Mouse (Mus musculus) embryonic facial prominence, embryonic 11.5 days (tissue): ENCODE data around the gene Mapk6. TPM values are rescaled to one million over a fixed set of nuclear protein-coding genes. Genes with fewer than 3 reads are reported as not detected.
"Not testable (repeated sequence)": the region's sequence is repeated elsewhere in the genome, so short reads cannot be mapped to it uniquely, and the experiment has no call there.

Experiments used
- ATAC-seq: fragments of 200-750 bp; cut with Nextera tagmentation; replicated peaks from 2 replicates; pipeline ENCODE4 v1.8.0; 2017; ENCODE audit warnings: low read depth; ENCODE audit not compliant: insufficient number of reproducible peaks, low FRiP score, low TSS enrichment
- DNase-seq: peaks from one replicate; pipeline ENCODE4 v3.0.0-alpha.2; 2015; ENCODE audit warnings: low spot score
- H3K27ac ChIP-seq: fragments of 300-500 bp; sonication (generic); replicated peaks from 2 replicates; pipeline ENCODE4 v1.5.1; 2014; ENCODE audit warnings: mild to moderate bottlenecking, low read depth, low read length, control low read depth
- H3K27me3 ChIP-seq: fragments of 300-500 bp; sonication (generic); 2 replicates; pipeline ENCODE4 v1.6.1; 2014; ENCODE audit warnings: mild to moderate bottlenecking, low read length, moderate library complexity, mixed read lengths; ENCODE audit not compliant: control insufficient read depth, insufficient read depth
- H3K36me3 ChIP-seq: fragments of 300-500 bp; sonication (generic); replicated peaks from 2 replicates; pipeline ENCODE4 v1.6.1; 2014; ENCODE audit warnings: low read depth, mild to moderate bottlenecking, low read length, moderate library complexity, mixed read lengths; ENCODE audit not compliant: control insufficient read depth, insufficient read depth
- H3K4me1 ChIP-seq: fragments of 300-500 bp; sonication (generic); 2 replicates; pipeline ENCODE4 v1.6.1; 2014; ENCODE audit warnings: low read length, mixed read lengths; ENCODE audit not compliant: control insufficient read depth, insufficient read depth
- H3K4me2 ChIP-seq: fragments of 300-500 bp; sonication (generic); 2 replicates; pipeline ENCODE4 v1.6.1; 2014; ENCODE audit warnings: low read depth, mild to moderate bottlenecking, control low read depth, low read length, moderate library complexity
- H3K4me3 ChIP-seq: fragments of 300-500 bp; sonication (generic); 2 replicates; pipeline ENCODE4 v1.5.1; 2014; ENCODE audit warnings: low read depth, low read length, control low read depth
- H3K9ac ChIP-seq: fragments of 300-500 bp; sonication (generic); replicated peaks from 2 replicates; pipeline ENCODE4 v1.6.1; 2014; ENCODE audit warnings: mild to moderate bottlenecking, control low read depth, low read length
- H3K9me3 ChIP-seq: fragments of 300-500 bp; sonication (generic); replicated peaks from 2 replicates; pipeline ENCODE4 v1.6.1; 2016; ENCODE audit warnings: mild to moderate bottlenecking, low read length, inconsistent platforms, mixed read lengths; ENCODE audit not compliant: control insufficient read depth
- WGBS: fragments of 180-500 bp; shearing (Covaris S2); extraction: QIAGEN DNeasy Blood & Tissue Kit; methylation state at CpG from one replicate; pipeline ENCODE4 v1.1.7; 2014; 5-methylcytosine and 5-hydroxymethylcytosine counted together
- polyA plus RNA-seq: library from polyadenylated mRNA; unstranded; fragments of >200 nt; fragmentation: Nextera tagmentation; extraction: Ambion mirVana; gene quantifications from 2 replicates; pipeline ENCODE4 v1.2.1, GENCODE M21; 2014

Mapk6 gene
- polyA plus RNA-seq, result 142 and 152 TPM in 2 replicates

- H3K4me1 ChIP-seq, result no peaks in the 10 kb centered on the region; the same call in 1 of the 2 replicates
- H3K9me3 ChIP-seq, result no peaks in the 10 kb centered on the region
- ATAC-seq (peak; percentile 93), DNase-seq (peak; percentile 95)
- no peaks in the 10 kb centered on the region for H3K36me3 ChIP-seq
- peak within 1 kb of the TSS; percentile 98 for H3K27ac ChIP-seq
- under 1% methylated on average over 58 of the region's 58 CpGs for WGBS
- H3K4me2 ChIP-seq, result peak within 1 kb of the TSS; percentile 73
- H3K9ac ChIP-seq, result peak within 1 kb of the TSS; percentile 95
- H3K27me3 ChIP-seq, result no peaks in the 10 kb centered on the region
- peak within 1 kb of the TSS; percentile 95 for H3K4me3 ChIP-seq
Observed at GRCm38 (mm10) chr9:75409852-75410378, at the start of gene Mapk6. TSS of gene Mapk6 (minus strand) at chr9:75410005.

DNA sequence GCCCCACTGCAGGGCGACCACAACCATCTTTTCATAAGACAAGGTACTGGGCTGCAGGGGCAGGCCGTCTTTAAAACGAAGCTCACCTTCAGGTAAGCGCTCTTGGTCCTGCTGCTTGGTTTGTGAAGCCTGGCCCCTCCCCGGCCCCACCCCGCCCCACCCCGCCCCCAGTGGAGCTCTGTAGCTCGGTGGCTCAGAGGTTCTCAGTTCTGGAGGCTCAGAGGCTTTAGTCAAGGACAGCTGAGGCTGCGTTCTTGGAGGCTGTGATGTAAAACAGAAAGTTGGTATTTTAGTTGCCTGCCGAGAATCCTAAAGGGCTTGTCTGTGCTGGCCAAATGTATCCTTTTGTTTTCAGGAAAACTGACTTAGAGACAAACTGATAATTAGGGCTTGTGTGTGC, 45.9 kb upstream of the Mapk6 start:
- Histone ChIP-seq H3K9me3 (no peaks in the 10 kb centered on the region), H3K4me3 (no peak overlapping the region), H3K4me1 (no peaks in the 10 kb centered on the region), H3K27me3 (no peaks in the 10 kb centered on the region), H3K36me3 (peaks cover 30% of the 10 kb centered on the region), H3K4me2 (no peak overlapping the region), H3K27ac (no peak overlapping the region), H3K9ac (no peak overlapping the region)
- ATAC-seq, result no peak
- no peak for DNase-seq
- 83% methylated on average over 10 of the region's 10 CpGs for WGBS

- Histone ChIP-seq H3K9me3 (no peaks in the 10 kb centered on the region), H3K4me3 (no peak overlapping the region), H3K4me1 (no peaks in the 10 kb centered on the region), H3K4me2 (no peak overlapping the region), H3K27ac (no peak overlapping the region), H3K9ac (no peak overlapping the region), H3K27me3 (no peaks in the 10 kb centered on the region), H3K36me3 (peaks cover 32% of the 10 kb centered on the region)
- DNase-seq (no peak), ATAC-seq (no peak)
- WGBS, result 90% methylated on average over 2 of the region's 2 CpGs
Observed at GRCm38 (mm10) chr9:75453994-75454393, 44.2 kb upstream of the Mapk6 start.

DNA sequence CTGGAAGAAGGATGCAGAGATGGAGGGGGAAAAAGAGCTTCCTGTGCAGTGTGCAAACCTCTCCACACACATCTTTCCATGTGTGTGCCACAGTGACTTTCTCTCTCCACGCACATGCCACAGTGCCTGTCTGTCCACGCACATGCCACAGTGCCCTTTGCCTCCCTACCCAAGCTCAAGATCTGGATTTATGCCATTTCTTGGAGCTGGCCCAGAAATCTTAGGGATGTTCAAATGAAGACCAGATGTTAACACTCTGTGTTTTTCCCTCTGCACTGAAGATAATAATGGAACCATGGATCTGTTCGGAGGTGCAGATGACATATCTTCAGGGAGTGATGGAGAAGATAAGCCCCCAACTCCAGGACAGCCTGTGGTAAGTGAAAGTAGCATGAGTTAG, 38.2 kb upstream of the Mapk6 start:
- Histone ChIP-seq H3K4me2 (no peak overlapping the region), H3K27me3 (no peaks in the 10 kb centered on the region), H3K36me3 (peaks cover 3% of the 10 kb centered on the region), H3K27ac (no peak overlapping the region), H3K9me3 (no peaks in the 10 kb centered on the region), H3K4me1 (no peaks in the 10 kb centered on the region), H3K4me3 (no peak overlapping the region), H3K9ac (no peak overlapping the region)
- 87% methylated on average over 3 of the region's 3 CpGs for WGBS
- DNase-seq, result no peak
- no peak for ATAC-seq

DNA sequence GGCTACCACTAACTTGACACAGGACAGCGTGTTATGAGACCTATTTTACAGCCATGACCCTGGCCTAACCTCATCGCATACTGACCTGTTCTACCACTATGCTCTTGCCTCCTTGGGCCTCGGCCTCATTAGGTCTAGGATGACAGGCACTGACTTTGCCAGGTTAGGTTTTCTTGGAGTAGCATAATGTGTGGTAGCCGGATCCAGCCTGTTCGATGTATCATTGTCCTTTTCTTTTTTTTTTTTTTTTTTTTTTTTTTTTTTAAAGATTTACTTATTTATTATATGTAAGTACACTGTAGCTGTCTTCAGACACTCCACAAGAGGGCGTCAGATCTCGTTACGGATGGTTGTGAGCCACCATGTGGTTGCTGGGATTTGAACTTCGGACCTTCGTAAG, 36.8 kb upstream of the Mapk6 start:
- H3K4me2 ChIP-seq, DNase-seq, H3K27ac ChIP-seq, H3K9me3 ChIP-seq, H3K4me3 ChIP-seq, H3K9ac ChIP-seq, H3K36me3 ChIP-seq, H3K4me1 ChIP-seq, ATAC-seq, H3K27me3 ChIP-seq: not testable (repeated sequence)
- WGBS, result 81% methylated on average over 10 of the region's 10 CpGs

DNA sequence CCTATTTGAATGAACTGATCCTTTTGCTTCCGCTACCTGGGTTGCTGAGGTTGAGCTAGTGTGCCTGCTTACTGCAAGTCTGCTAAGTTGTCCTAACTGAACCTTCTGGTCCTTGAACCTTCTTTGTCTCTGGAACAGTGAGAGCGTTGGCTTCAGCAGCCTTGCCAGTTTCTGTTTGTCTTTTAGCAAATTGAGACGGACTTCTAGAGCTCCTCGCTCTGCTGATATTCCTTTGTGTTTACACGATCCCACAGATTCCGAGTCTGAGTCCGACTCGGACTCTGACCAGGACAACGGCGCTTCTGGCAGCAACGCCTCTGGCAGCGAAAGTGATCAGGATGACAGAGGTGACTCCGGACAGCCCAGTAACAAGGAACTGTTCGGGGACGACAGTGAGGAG, 35.2 kb upstream of the Mapk6 start:
- Histone ChIP-seq H3K27me3 (no peaks in the 10 kb centered on the region), H3K9ac (no peak overlapping the region), H3K27ac (no peak overlapping the region), H3K4me2 (no peak overlapping the region), H3K36me3 (peaks cover 3% of the 10 kb centered on the region), H3K4me3 (no peak overlapping the region), H3K9me3 (no peaks in the 10 kb centered on the region), H3K4me1 (peaks cover 3% of the 10 kb centered on the region; the same call in 1 of the 2 replicates)
- ATAC-seq (no peak), DNase-seq (no peak)
- 91% methylated on average over 15 of the region's 15 CpGs for WGBS

DNA sequence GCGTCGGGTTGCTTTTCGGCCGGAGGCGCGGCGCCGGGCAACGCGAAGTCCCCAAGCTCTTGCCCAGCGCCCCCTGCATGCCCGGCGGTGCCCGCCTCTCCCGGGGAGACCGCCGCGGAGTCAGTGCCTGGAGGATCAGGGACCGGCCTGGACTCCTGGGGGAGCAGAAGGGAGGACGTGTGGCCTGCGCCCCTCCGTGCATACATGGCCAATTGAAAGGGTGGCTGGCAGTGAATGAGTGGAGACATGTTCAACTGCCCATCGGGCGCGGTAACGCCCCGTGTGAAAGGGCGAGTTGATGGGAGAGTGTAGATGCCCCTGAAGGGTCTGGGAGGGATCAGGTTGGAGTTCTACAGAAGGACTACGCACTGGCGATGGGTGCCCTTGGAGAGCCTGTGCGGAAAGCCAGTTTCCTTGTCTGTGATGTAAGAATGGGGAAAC, 31.9 kb upstream of the Mapk6 start:
- Histone ChIP-seq H3K36me3 (no peaks in the 10 kb centered on the region; the same call in 1 of the 2 replicates), H3K4me2 (peak overlapping the region; percentile 74), H3K27me3 (no peaks in the 10 kb centered on the region), H3K4me1 (peaks cover 3% of the 10 kb centered on the region; the same call in 1 of the 2 replicates), H3K9me3 (no peaks in the 10 kb centered on the region), H3K27ac (peak overlapping the region; percentile 35), H3K4me3 (peak overlapping the region; percentile 76), H3K9ac (peak overlapping the region; percentile 89)
- ATAC-seq (peak; percentile 78), DNase-seq (no peak)
- WGBS, result 1% methylated on average over 31 of the region's 31 CpGs

GRCm38 (mm10) chr9:75440796-75441666, 31.2 kb upstream of the Mapk6 start, which contains the start of gene Leo1:
TSS of gene Leo1 (plus strand) at chr9:75441524.
- H3K4me2 ChIP-seq, result peak within 1 kb of the TSS; percentile 74
- peaks cover 3% of the 10 kb centered on the region; the same call in 1 of the 2 replicates for H3K4me1 ChIP-seq
- DNase-seq (peak; percentile 93), ATAC-seq (peak; percentile 92)
- H3K4me3 ChIP-seq, result peak within 1 kb of the TSS; percentile 76
- no peaks in the 10 kb centered on the region; the same call in 1 of the 2 replicates for H3K36me3 ChIP-seq
- peak within 1 kb of the TSS; percentile 89 for H3K9ac ChIP-seq
- WGBS, result under 1% methylated on average over 43 of the region's 45 CpGs
- no peaks in the 10 kb centered on the region for H3K9me3 ChIP-seq
- peak within 1 kb of the TSS; percentile 35 for H3K27ac ChIP-seq
- H3K27me3 ChIP-seq, result no peaks in the 10 kb centered on the region
